Mouse (Mus musculus) heart, postnatal 0 days (tissue): Measurements from ENCODE around the gene Nphp3. TPM values are rescaled to one million over a fixed set of nuclear protein-coding genes. Genes with fewer than 3 reads are reported as not detected.
A peak's percentile ranks its signal among the peaks of the same experiment; 100 is the strongest.

Experiments
- ATAC-seq: fragments of 200-750 bp; cut with Nextera tagmentation; 2 replicates; pipeline ENCODE4 v1.8.0; 2017; ENCODE audit warnings: low read depth, moderate number of reproducible peaks, moderate library complexity; ENCODE audit not compliant: insufficient read depth
- DNase-seq: peaks from one replicate; pipeline ENCODE4 v3.0.0-alpha.2; 2016; ENCODE audit warnings: low spot score
- H3K27ac ChIP-seq: fragments of 300-500 bp; sonication (generic); 2 replicates; pipeline ENCODE4 v1.5.1; 2014; ENCODE audit warnings: low read depth, mild to moderate bottlenecking
- H3K27me3 ChIP-seq: fragments of 300-500 bp; sonication (generic); 2 replicates; pipeline ENCODE4 v1.6.1; 2014; ENCODE audit warnings: low read length, mixed read lengths; ENCODE audit not compliant: control insufficient read depth, insufficient read depth
- H3K36me3 ChIP-seq: fragments of 300-500 bp; sonication (generic); replicated peaks from 2 replicates; pipeline ENCODE4 v1.6.1; 2014; ENCODE audit warnings: low read length, mixed read lengths; ENCODE audit not compliant: control insufficient read depth, insufficient read depth
- H3K4me1 ChIP-seq: fragments of 300-500 bp; sonication (generic); 2 replicates; pipeline ENCODE4 v1.6.1; 2014; ENCODE audit warnings: antibody characterized with exemption; ENCODE audit not compliant: control insufficient read depth, insufficient read depth
- H3K4me2 ChIP-seq: fragments of 300-500 bp; sonication (generic); 2 replicates; pipeline ENCODE4 v1.6.1; 2014; ENCODE audit warnings: low read depth, mild to moderate bottlenecking, low read length, moderate library complexity
- H3K4me3 ChIP-seq: fragments of 300-500 bp; sonication (generic); 2 replicates; pipeline ENCODE4 v1.5.1; 2014; ENCODE audit warnings: low read depth, low read length
- H3K9ac ChIP-seq: fragments of 300-500 bp; sonication (generic); replicated peaks from 2 replicates; pipeline ENCODE4 v1.6.1; 2014; ENCODE audit warnings: low read depth, low read length, mixed read lengths
- H3K9me3 ChIP-seq: fragments of 300-500 bp; sonication (generic); replicated peaks from 2 replicates; pipeline ENCODE4 v1.6.1; 2016; ENCODE audit warnings: low read length; ENCODE audit not compliant: control insufficient read depth
- CTCF ChIP-seq: IDR thresholded peaks from 2 replicates; pipeline ENCODE4 v1.5.1; 2016; ENCODE audit warnings: antibody characterized with exemption, control low read depth, low read depth
- EP300 ChIP-seq: IDR thresholded peaks from 2 replicates; pipeline ENCODE4 v1.6.1; 2016; ENCODE audit warnings: antibody characterized with exemption, low read depth
- WGBS: fragments of 180-500 bp; shearing (Covaris S2); extraction: QIAGEN DNeasy Blood & Tissue Kit; methylation state at CpG from one replicate; pipeline ENCODE4 v1.1.7; 2014; 5-methylcytosine and 5-hydroxymethylcytosine counted together
- polyA plus RNA-seq: library from polyadenylated mRNA; unstranded; fragments of >200 nt; fragmentation: Nextera tagmentation; extraction: Ambion mirVana; gene quantifications from 2 replicates; pipeline ENCODE4 v1.2.1, GENCODE M21; 2015
- total RNA-seq: library from RNA; depleted of rRNA; stranded (reverse); fragments of >200 nt; gene quantifications from 2 replicates; pipeline ENCODE4 v1.2.3, GENCODE M21; 2014; ENCODE audit warnings: low replicate concordance

Nphp3 gene
- total and polyA plus RNA-seq, 2 experiments from 2014 or later, result 2.0 to 9.8 TPM

DNA sequence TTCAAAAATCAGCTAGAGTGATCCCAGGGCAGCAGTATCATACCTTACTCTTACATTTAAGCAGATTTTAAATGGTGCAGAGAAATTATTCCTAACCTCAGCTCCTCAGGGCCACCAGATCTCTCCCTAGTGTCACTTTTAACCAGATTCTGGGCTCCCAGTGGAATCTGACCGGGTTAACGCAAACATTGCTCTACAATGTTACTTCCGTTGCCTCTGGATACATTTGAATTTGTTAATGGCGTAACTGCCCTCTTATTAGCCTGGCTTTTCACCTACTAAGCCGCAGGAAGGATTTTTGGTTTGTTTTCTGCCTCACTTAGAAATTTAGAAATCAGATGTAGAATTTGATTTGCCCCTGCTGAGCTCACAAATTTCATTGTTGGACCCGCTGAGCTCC is 32.4 kb downstream of the Nphp3 start:
- Histone ChIP-seq H3K27me3 (no peaks in the 10 kb centered on the region), H3K4me2 (no peak overlapping the region), H3K27ac (no peak overlapping the region), H3K4me1 (no peaks in the 10 kb centered on the region), H3K9me3 (no peaks in the 10 kb centered on the region), H3K36me3 (peaks cover 18% of the 10 kb centered on the region), H3K9ac (no peak overlapping the region), H3K4me3 (no peak overlapping the region)
- WGBS, result 85% methylated on average over 6 of the region's 6 CpGs
- DNase-seq (no peak), ATAC-seq (no peak)
- TF ChIP-seq EP300 (no peak), CTCF (no peak)

DNA sequence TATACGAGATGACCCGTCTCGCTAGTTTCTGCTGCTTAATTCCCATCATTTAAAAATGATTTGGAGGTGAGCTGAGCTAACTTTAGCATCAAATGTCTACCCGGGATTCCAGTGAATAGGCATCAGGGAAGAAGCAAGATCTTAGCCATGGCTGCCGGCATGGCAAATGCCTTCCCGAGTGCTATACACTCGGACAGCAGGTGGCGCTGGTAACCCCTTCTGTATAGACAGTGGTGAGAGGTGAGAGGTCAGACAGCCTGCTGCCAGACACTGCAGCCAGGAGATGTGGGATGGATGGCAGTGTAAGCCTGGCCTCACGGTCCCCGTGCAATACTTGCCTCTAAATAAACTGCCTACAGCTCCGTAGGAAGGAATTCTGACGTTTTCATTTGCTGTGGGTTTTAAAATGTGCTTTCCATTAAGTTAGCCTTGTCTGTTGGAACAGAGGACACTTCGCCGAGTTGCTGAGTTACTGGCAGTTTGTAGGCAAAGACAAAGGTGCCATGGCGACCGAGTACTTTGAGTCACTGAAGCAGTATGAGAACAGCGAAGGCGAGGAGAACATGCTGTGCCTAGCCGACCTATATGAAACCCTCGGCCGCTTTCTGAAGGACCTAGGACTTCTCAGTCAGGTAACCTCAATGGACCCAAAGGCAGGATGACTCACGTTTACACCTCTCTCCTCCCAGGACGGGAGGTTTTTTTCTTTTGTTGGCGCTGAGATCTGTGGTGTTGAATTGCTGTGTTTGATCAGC is 33.1 kb downstream of the Nphp3 start:
- ATAC-seq, result peak; percentile 78
- H3K4me3 ChIP-seq, result no peak overlapping the region
- H3K9me3 ChIP-seq, result no peaks in the 10 kb centered on the region
- peak; percentile 50 for DNase-seq
- no peak overlapping the region for H3K4me2 ChIP-seq
- no peaks in the 10 kb centered on the region for H3K4me1 ChIP-seq
- H3K27ac ChIP-seq, result no peak overlapping the region
- no peaks in the 10 kb centered on the region for H3K27me3 ChIP-seq
- H3K9ac ChIP-seq, result no peak overlapping the region
- H3K36me3 ChIP-seq, result peaks cover 14% of the 10 kb centered on the region; the same call in 1 of the 2 replicates
- WGBS, result 53% methylated on average over 24 of the region's 24 CpGs
- no peak for TF ChIP-seq EP300
- TF ChIP-seq CTCF, result peak; percentile 77

- 67% methylated on average over 13 of the region's 13 CpGs for WGBS
Measured at GRCm38 (mm10) chr9:104038266-104038665, 35.9 kb downstream of the Nphp3 start.

GRCm38 (mm10) chr9:104039031-104039695 is 36.8 kb downstream of the Nphp3 start:
- Histone ChIP-seq H3K4me2 (no peak overlapping the region), H3K4me1 (no peaks in the 10 kb centered on the region), H3K9me3 (no peaks in the 10 kb centered on the region), H3K27me3 (no peaks in the 10 kb centered on the region), H3K27ac (no peak overlapping the region), H3K36me3 (peaks cover 12% of the 10 kb centered on the region), H3K9ac (no peak overlapping the region), H3K4me3 (no peak overlapping the region)
- DNase-seq (no peak), ATAC-seq (no peak)
- 90% methylated on average over 21 of the region's 21 CpGs for WGBS
- TF ChIP-seq EP300 (no peak), CTCF (no peak)

More at GRCm38 (mm10) chr9:104038266-104038665, 35.9 kb downstream of the Nphp3 start:
- ATAC-seq, result no peak; the same call in 1 of the 2 replicates
- DNase-seq, result peak; percentile 11
- Histone ChIP-seq H3K4me2 (no peak overlapping the region), H3K9ac (no peak overlapping the region), H3K9me3 (no peaks in the 10 kb centered on the region), H3K36me3 (peaks cover 14% of the 10 kb centered on the region), H3K27me3 (no peaks in the 10 kb centered on the region), H3K4me3 (no peak overlapping the region), H3K27ac (peak overlapping the region; percentile 24), H3K4me1 (no peaks in the 10 kb centered on the region)
- TF ChIP-seq CTCF, result no peak
- TF ChIP-seq EP300, result no peak

DNA sequence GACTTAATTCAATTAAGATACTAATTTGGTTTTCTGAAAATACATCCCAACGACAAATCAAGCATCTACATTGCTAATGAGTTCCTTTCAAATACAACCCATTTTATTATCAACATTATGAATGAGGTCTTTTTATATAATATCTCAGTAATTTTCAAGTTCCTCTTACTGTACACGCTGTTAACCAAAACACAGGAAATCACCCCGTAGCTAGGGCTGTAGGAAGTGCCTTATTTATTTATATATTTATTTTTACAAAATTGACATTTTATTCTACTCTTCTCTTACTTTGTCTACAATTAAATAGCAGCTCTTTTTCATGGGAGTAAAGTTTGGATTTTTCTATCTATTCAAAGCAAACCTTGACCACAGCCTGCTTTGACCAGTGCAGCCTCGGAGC is 37.4 kb downstream of the Nphp3 start:
- Histone ChIP-seq H3K4me3 (no peak overlapping the region), H3K4me2 (no peak overlapping the region), H3K9me3 (no peaks in the 10 kb centered on the region), H3K36me3 (peaks cover 12% of the 10 kb centered on the region), H3K27me3 (no peaks in the 10 kb centered on the region), H3K27ac (no peak overlapping the region), H3K9ac (no peak overlapping the region), H3K4me1 (no peaks in the 10 kb centered on the region)
- ATAC-seq (no peak), DNase-seq (no peak)
- 86% methylated on average over 4 of the region's 4 CpGs for WGBS
- TF ChIP-seq CTCF (no peak), EP300 (no peak)
